Mouse (Mus musculus) v-Abl transformed pro-B cells (cell line): ENCODE data around the gene Mylk3.

ENCODE experiments used
- in situ Hi-C, 2 experiments: fragments of 400-800 bp; cut with MboI; formaldehyde crosslinking; loops; one replicate each; pipeline ENCODE4 v1.15.1; 2025; ENCODE audit not compliant: unreplicated experiment in 2 of 2

The Mylk3 gene

GRCm38 (mm10) chr8:85329506-85329905, 56.6 kb downstream of the Mylk3 start:
- in situ Hi-C loops = no loop called here

GRCm38 (mm10) chr8:85327036-85327435, 59.1 kb downstream of the Mylk3 start:
- in situ Hi-C loops = no loop called here

GRCm38 (mm10) chr8:85323084-85323483, 63.1 kb downstream of the Mylk3 start:
- in situ Hi-C loops = no loop called here

- in situ Hi-C loops = no loop called here
Measured at GRCm38 (mm10) chr8:85321981-85322380, 64.2 kb downstream of the Mylk3 start.

GRCm38 (mm10) chr8:85318534-85318933, 67.6 kb downstream of the Mylk3 start:
- in situ Hi-C loops = loop anchor here (5.0 kb wide), 1 partner anchor 84 kb away; no protein-coding TSS in a partner anchor

- in situ Hi-C loops = no loop called here
Measured at GRCm38 (mm10) chr8:85313036-85313435, 73.1 kb downstream of the Mylk3 start.

- in situ Hi-C loops = no loop called here
Measured at GRCm38 (mm10) chr8:85311743-85312142, 74.4 kb downstream of the Mylk3 start.

GRCm38 (mm10) chr8:85308564-85308963, 77.6 kb downstream of the Mylk3 start:
- in situ Hi-C loops = loop anchor here in 1 of 2 experiments (10.0 kb wide), 1 partner anchor 334 kb away; the partner anchor contains the start of gene Junb

- in situ Hi-C loops = loop anchor here in 1 of 2 experiments (10.0 kb wide), 1 partner anchor 329 kb away; the partner anchor contains the start of gene Junb
Measured at GRCm38 (mm10) chr8:85303531-85303930, 82.6 kb downstream of the Mylk3 start.

- in situ Hi-C loops = loop anchor here in 1 of 2 experiments (10.0 kb wide), 1 partner anchor 328 kb away; the partner anchor contains the start of gene Junb
Measured at GRCm38 (mm10) chr8:85302931-85303330, 83.2 kb downstream of the Mylk3 start.

- in situ Hi-C loops = loop anchor here in 1 of 2 experiments (10.0 kb wide), 1 partner anchor 327 kb away; the partner anchor contains the start of gene Junb
Measured at GRCm38 (mm10) chr8:85301941-85302340, 84.2 kb downstream of the Mylk3 start.

GRCm38 (mm10) chr8:85299434-85300077, 86.6 kb downstream of the Mylk3 start, which contains the start of the genes Orc6 and Vps35:
Orc6 (plus strand) TSS chr8:85299632.
Vps35 (minus strand) TSS chr8:85299802.
- in situ Hi-C loops = loop anchor here (5.0 to 25.0 kb wide), 4 partner anchors 215 to 1588 kb away; partner anchors contain the start of genes Junb (in 1 of the 2), Man2b1 (in 1 of the 2), N4bp1 (in 1 of the 2) and Wdr83 (in 1 of the 2)

- in situ Hi-C loops = loop anchor here (5.0 to 25.0 kb wide), 3 partner anchors 214 to 1588 kb away; partner anchors contain the start of genes Man2b1 (in 1 of the 2), N4bp1 (in 1 of the 2), Wdr83 (in 1 of the 2) and Wdr83os (in 1 of the 2)
Measured at GRCm38 (mm10) chr8:85298600-85299433, 87.3 kb downstream of the Mylk3 start.

GRCm38 (mm10) chr8:85286846-85287245, 99.3 kb downstream of the Mylk3 start:
- in situ Hi-C loops = loop anchor here in 1 of 2 experiments (25.0 kb wide), 1 partner anchor 1600 kb away; the partner anchor contains the start of gene N4bp1
